Mouse (Mus musculus): ENCODE data around the gene Gm6034.
"Not testable (repeated sequence)": the region's sequence is repeated elsewhere in the genome, so short reads cannot be mapped to it uniquely, and the experiment has no call there.

The Gm6034 gene

DNA sequence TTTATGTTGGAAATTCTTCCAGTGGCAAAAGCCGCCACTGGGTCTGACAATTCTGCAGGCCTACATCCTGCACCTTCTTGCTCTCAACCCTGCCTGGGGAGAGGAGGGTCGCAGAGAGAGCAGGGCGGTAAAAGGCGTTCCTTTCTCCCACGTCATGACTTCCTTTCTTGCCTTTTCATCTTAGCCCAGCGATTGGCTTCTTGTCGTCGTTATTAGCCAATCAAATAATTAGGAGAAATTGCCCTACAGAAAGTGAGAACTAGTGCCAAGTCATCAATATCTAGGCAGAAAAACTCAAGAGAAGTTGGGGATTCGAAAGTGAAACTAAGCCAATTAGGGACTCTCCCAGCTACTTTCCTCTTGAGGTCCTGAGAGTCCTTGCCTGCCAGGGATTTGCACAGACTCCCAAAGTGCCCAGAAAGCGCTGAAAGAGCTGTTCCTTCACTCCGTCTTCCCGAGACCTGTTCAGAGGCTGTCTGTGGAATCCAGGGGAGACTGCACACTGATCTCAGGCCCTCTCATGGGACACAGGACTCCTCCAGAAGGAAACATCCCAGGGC is at the start of gene Gm6034, which contains the start of gene H2-T22:
Gm6034 (plus strand) TSS at position 352 of the 560 bp plus-strand sequence.
H2-T22 (minus strand) TSS at position 138 of the 560 bp plus-strand sequence.
- DNase-seq (ENCODE audit: low spot score) = peak; percentile 80

DNA sequence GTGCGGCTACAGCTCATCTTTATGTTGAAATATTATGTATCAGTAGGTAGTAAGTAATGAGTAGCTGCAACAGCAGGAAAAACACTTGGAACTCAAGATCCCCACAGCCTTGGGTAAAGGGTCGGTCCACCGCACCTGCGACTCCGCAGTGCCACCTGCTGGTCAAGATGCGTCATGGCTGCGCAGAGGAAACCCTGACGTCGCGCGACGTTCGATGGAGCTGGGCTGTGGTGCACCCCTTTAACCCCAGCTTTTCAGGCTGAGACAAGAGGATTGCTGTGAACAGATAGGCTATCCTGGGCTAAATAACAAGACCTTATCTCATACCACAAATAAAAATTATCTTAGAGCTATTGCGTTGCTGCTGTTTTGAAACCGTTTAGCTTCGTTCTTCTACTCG is 49.1 kb upstream of the Gm6034 start:
- DNase-seq (ENCODE audit: low spot score) = peak; percentile 78

DNA sequence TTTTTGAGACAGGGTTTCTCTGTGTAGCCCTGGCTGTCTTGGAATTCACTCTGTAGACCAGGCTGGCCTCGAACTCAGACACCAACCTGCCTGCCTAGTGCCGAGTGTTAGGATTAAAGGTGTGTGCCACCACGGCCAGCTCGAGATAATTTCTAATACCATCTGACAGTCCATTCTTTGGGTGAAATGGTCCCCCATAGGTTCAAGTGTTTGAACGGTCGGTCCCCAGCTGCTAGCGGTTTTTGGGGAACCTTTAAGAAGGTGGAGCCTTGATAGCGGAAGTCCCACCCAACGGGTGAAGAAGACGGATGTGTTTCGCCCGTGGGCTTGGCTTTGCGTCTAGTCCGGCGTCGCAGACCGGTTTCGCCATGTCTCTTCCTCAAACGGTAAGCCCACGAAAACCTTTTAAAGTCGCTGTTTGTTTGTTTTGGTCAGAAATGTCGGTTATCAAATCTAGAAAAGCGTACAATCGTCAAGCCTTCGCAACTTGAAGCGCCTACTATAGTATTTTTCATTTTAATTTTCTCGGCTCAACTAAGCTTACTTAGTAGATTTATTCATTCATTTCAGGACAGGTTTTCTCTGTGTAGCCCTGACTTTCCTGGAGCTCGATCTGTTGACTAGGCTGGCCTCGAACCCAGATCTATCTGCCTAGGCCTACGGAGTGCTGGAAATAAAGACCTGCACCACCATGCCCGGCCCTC is 48.4 kb upstream of the Gm6034 start:
- DNase-seq (ENCODE audit: low spot score) = peak; percentile 81

DNA sequence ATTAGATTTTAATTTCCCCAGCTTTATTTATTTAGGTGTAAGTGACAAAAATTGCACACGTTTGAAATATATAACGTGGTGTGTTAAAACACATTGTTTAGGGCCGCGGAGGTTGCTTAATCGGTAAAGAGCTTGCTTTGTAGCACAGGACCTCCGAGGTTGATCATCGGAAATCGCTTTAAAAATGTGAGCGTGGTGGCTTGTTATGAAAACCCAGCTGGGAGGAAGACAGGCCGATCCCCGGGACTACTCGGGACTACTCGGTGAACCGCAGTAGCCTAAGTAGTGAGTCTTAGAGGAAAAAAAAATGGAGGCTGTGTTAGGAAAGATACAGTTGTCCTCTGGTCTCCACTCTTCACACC is 47.9 kb upstream of the Gm6034 start:
- DNase-seq (ENCODE audit: low spot score) = no peak

- peak; percentile 98 for DNase-seq (ENCODE audit: low spot score)
Observed at GRCm38 (mm10) chr17:35996949-35997348, 45.8 kb upstream of the Gm6034 start.

GRCm38 (mm10) chr17:35997713-35998510 is 44.8 kb upstream of the Gm6034 start:
- no peak for DNase-seq (ENCODE audit: low spot score)

GRCm38 (mm10) chr17:35998545-35999305 is 44.0 kb upstream of the Gm6034 start:
- DNase-seq (ENCODE audit: low spot score) = no peak

DNA sequence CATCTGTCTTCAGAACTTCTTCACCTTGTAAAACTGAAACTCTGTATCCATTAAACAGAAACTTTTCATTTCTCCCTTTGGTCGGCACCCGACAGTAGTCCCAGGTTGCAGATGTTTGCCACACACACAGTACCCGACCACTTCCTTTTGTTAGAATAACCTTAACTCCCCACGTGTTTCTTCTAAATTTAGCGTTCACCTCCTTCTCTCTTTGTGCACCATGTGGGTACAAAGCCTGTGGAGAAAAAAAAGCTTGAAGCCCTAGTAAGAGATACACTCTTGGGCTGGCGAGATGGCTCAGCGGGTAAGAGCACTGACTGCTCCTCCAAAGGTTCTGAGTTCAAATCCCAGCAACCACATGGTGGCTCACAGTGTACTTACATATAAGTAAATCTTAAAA is 43.4 kb upstream of the Gm6034 start:
- no peak for DNase-seq (ENCODE audit: low spot score)

DNA sequence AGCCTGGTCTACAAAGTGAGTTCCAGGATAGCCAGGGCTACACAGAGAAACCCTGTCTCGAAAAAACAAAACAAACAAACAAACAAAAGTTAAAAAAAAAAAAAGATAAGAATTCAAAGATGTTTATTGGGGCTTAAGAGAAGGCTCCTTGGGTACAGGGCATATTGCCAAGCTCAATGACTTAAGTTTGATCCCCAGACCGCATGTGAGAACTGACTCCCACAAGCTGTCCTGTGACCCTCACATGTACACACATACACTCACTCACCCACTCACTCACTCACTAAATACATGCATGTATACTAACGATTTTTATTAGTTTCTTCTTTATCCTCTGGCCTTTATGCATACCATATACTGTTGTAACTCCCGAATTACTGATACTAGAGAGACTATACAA is 42.4 kb upstream of the Gm6034 start:
- DNase-seq (ENCODE audit: low spot score) = no peak

- no peak for DNase-seq (ENCODE audit: low spot score)
Observed at GRCm38 (mm10) chr17:36001121-36001897, 41.5 kb upstream of the Gm6034 start.

DNA sequence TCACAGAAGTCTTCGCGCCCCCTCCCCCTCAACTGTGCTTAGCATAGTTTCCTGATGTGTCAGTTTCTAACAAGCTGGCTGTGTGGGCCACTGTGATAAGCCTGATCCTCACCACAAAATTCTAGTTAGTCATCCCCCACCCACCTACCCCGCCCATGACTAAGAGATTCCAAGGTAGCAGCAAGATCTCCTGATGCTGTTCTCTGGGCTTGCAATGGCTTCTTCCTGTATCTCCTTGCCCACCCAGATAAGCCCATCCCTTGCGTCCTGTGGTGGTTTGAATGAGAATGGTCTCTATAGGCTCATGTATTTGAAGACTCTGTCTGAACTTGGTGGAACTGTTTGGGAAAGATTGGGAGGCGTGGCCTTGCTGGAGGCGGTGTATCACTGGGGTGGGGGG is 40.8 kb upstream of the Gm6034 start:
- no peak for DNase-seq (ENCODE audit: low spot score)

DNA sequence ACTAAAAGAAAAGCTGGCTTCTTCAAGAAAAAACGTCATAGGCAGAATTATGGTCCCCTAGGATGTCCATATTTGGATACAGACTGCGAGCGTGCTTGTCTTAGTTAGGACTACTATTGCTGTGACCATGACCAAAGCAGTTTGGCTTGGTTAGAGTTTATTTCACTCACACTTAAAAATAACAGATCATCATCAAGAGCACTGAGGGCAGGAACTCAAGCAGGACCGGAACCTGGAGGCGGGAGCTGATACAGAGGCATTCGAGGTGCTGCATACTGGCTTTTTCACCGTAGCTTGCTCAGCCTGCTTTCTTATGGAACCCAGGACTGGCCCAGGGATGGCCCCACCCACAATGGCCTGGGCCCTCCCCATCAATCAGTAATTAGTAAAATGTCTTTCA is 39.4 kb upstream of the Gm6034 start:
- DNase-seq (ENCODE audit: low spot score) = no peak

DNA sequence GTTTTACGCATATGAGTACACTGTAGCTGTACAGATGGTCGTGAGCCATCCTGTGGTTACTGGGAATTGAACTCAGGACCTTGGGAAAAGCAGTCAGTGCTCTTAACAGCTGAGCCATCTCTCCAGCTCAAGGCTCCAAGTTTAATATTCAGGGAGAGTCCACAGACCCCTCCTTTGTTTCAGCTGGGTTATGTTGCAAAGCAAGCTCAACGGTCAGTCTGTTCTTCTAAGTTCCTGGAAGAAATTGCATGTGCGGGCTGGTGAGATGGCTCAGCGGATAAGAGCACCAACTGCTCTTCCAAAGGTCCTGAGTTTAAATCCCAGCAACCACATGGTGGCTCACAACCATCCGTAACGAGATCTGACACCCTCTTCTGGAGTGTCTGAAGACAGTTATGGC is 38.4 kb upstream of the Gm6034 start:
- DNase-seq (ENCODE audit: low spot score) = not testable (repeated sequence)

DNA sequence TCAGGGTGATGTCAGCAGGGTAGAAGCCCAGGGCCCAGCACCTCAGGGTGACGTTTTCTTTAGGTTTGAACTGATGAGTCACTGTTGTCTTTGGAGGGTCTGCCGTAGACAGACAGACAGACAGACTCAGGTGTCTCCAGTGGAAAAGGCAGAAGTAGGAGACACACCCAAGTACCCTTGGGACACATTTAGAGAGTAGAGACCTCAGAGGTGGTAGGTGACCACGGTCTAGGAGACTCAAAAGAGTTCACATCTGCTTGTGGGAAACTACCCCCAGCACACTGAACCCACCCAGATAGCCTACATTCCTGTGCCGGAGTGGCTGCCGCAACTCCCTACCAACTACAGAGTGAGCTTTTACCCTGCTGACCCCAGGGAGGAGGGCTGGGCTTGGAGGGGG is 27.8 kb upstream of the Gm6034 start:
- no peak for DNase-seq (ENCODE audit: low spot score)

DNA sequence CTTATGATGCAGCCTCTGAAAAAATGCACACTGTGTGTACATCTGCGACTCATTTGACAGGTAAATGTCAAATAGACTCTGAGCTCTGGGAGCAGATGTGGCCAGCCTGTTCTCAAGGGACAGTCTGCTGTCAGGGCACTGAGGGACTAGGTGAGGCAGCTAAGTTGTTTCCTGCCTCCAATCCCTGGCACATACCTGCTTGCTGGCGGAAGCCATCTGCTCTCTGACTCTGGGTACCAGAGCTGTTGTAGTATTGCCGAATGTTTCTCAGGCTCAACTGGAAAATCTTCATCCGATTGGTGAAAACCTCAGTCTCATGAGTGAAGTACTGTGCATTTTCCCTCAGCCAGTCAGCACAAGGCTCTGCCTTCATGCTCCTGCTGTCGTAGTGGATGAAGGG is 25.7 kb upstream of the Gm6034 start:
- no peak for DNase-seq (ENCODE audit: low spot score)

- no peak for DNase-seq (ENCODE audit: low spot score)
Observed at GRCm38 (mm10) chr17:36018979-36019378, 23.8 kb upstream of the Gm6034 start.

- no peak for DNase-seq (ENCODE audit: low spot score)
Observed at GRCm38 (mm10) chr17:36019519-36019918, 23.2 kb upstream of the Gm6034 start.

DNA sequence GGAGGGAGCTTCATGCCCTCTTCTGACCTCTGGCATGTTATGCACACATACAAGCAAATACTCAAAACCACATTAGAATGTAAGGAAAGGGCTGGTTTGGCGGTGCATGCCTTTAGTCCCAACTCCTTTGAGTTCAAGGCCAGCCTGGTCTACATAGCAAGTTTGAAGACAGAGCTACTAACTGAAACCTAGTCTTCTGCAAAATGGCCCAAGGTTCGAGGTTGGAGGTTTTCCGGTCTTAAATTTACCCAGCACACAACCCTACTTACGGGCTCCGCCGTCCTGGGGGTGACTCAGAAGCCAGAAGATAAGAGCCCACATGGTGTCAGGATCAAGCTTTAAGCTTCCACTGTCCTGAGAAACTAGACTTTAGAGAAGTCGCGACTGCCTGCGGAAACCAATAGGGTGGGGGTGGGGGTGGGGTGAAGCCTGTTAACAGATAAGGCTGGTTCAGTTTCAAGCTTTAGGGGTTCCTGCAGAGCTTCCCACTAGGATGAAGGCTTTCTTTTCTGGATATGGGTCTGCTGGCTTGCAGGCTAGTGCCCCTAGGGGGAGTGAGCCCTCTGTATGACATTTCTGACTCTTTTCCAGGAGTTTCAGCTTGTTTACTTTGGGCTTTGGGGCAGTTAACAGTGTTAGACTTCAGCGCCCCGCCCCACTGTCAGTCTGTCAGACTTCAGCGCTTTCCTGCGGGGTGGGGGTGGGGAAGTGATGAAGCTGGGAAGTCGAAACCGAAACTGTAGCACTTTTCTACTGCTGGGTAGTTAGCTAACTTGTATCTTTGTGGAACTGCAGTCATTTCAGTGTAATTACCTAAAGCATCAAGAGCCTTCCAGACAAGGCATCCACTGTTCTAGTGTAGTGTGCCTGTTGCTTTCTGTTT is 22.3 kb upstream of the Gm6034 start, which contains the start of gene H2-T24:
H2-T24 (minus strand) TSS at position 370 of the 883 bp plus-strand sequence.
- peak; percentile 61 for DNase-seq (ENCODE audit: low spot score)

DNA sequence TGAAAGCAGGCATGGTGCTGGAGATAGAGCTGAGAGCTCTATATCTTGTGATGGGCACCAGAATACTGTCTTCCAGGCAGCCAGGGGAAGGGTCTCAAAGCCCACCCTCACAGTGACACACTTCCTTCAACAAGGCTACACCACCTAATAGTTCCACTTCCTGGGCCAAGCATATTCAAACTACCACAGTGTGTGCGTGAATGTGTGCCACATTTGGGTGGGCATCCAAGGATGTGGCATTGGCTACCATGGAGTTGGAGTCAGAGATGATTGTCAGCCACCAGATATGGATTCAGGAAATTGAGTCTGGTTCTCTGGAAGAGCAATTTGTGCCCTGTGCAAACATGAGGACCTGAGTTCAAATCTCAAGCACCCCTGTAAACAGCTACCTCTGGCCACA is 21.5 kb upstream of the Gm6034 start:
- DNase-seq (ENCODE audit: low spot score) = no peak

GRCm38 (mm10) chr17:36022098-36022497 is 20.7 kb upstream of the Gm6034 start:
- DNase-seq (ENCODE audit: low spot score) = no peak

DNA sequence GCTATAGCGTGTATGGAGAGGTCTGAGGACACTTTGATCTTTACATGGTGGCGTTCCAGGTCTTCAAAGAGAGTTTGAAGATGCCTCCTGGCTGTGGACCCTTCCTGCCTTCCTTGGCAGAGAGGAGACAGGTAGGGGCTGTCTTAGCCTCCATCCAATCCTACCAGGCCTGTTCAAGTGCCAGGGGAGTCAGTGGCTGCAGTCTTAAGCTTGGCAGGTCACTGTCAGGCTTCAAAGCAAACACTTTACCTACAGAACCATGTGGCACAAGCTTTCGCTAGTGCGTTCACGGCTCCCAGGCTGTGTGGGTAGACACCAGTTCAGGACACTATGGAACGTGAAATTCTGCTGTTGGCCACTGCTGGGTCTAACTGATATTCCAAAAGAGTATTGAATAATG is 19.8 kb upstream of the Gm6034 start:
- no peak for DNase-seq (ENCODE audit: low spot score)

All from layer of hippocampus, adult 11-12 months (tissue).